Mouse (Mus musculus) intestine, postnatal 0 days (tissue): ENCODE data around the gene Usp19. TPM values are rescaled to one million over a fixed set of nuclear protein-coding genes. Genes with fewer than 3 reads are reported as not detected.

Experiments used
- ATAC-seq: fragments of 200-750 bp; cut with Nextera tagmentation; 2 replicates; pipeline ENCODE4 v1.8.0; 2017; ENCODE audit warnings: mild to moderate bottlenecking, moderate TSS enrichment, moderate library complexity
- H3K27ac ChIP-seq: fragments of 300-500 bp; sonication (generic); 2 replicates; pipeline ENCODE4 v1.5.1; 2014; ENCODE audit warnings: mild to moderate bottlenecking, low read depth, low read length, moderate library complexity
- H3K27me3 ChIP-seq: fragments of 300-500 bp; sonication (generic); replicated peaks from 2 replicates; pipeline ENCODE4 v1.6.1; 2014; ENCODE audit warnings: low read length, mixed read lengths; ENCODE audit not compliant: control insufficient read depth, insufficient read depth
- H3K36me3 ChIP-seq: fragments of 300-500 bp; sonication (generic); 2 replicates; pipeline ENCODE4 v1.6.1; 2014; ENCODE audit warnings: mild to moderate bottlenecking, moderate library complexity; ENCODE audit not compliant: control insufficient read depth, insufficient read depth
- H3K4me1 ChIP-seq: fragments of 300-500 bp; sonication (generic); replicated peaks from 2 replicates; pipeline ENCODE4 v1.6.1; 2014; ENCODE audit warnings: antibody characterized with exemption, low read length, mixed read lengths; ENCODE audit not compliant: control insufficient read depth, insufficient read depth
- H3K4me2 ChIP-seq: fragments of 300-500 bp; sonication (generic); replicated peaks from 2 replicates; pipeline ENCODE4 v1.6.1; 2014; ENCODE audit warnings: low read depth, mild to moderate bottlenecking, moderate library complexity
- H3K4me3 ChIP-seq: fragments of 300-500 bp; sonication (generic); 2 replicates; pipeline ENCODE4 v1.5.1; 2014; ENCODE audit warnings: low read depth, low read length
- H3K9ac ChIP-seq: fragments of 300-500 bp; sonication (generic); 2 replicates; pipeline ENCODE4 v1.6.1; 2014; ENCODE audit warnings: mild to moderate bottlenecking, low read depth, low read length
- H3K9me3 ChIP-seq: fragments of 300-500 bp; sonication (generic); 2 replicates; pipeline ENCODE4 v1.6.1; 2016; ENCODE audit warnings: mixed run types; ENCODE audit not compliant: control insufficient read depth
- CTCF ChIP-seq: sonication (generic); IDR thresholded peaks from 2 replicates; pipeline ENCODE4 v1.5.1; 2016; ENCODE audit warnings: low read depth, mild to moderate bottlenecking, control low read depth, antibody characterized with exemption, moderate library complexity
- WGBS: fragments of 180-500 bp; shearing (Covaris S2); extraction: QIAGEN DNeasy Blood & Tissue Kit; methylation state at CpG from one replicate; pipeline ENCODE4 v1.1.7; 2014; 5-methylcytosine and 5-hydroxymethylcytosine counted together
- polyA plus RNA-seq: library from polyadenylated mRNA; unstranded; fragments of >200 nt; fragmentation: Nextera tagmentation; extraction: Ambion mirVana; gene quantifications from 2 replicates; pipeline ENCODE4 v1.2.1, GENCODE M21; 2015

The Usp19 gene
- polyA plus RNA-seq, 1 experiment from 2014 or later = 17.2 TPM

- no peak for TF ChIP-seq CTCF
- 92% methylated on average over 7 of the region's 7 CpGs for WGBS
- no peak overlapping the region for H3K4me3 ChIP-seq
- H3K27me3 ChIP-seq = no peaks in the 10 kb centered on the region
- H3K27ac ChIP-seq = no peak overlapping the region
- H3K4me2 ChIP-seq = no peak overlapping the region
- H3K4me1 ChIP-seq = no peaks in the 10 kb centered on the region
- ATAC-seq = no peak
- no peaks in the 10 kb centered on the region for H3K9me3 ChIP-seq
- no peak overlapping the region for H3K9ac ChIP-seq
- peaks cover 87% of the 10 kb centered on the region for H3K36me3 ChIP-seq
Measured at GRCm38 (mm10) chr9:108499231-108499630, 8.8 kb downstream of the Usp19 start.

DNA sequence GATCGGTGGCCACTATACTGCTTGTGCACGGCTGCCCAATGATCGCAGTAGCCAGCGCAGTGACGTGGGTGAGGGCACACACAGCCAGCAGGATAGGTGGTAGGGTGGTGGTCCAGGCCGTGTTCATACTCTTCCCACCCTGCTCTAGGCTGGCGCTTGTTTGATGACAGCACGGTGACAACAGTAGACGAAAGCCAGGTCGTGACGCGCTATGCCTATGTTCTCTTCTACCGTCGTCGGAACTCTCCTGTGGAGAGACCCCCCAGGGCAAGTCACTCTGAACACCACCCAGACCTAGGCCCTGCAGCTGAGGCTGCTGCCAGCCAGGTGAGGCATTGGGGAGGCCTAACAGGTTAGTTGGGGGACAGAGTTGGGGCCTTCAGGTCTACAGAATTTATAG, 9.5 kb downstream of the Usp19 start:
- no peak for TF ChIP-seq CTCF
- Histone ChIP-seq H3K4me3 (no peak overlapping the region), H3K36me3 (peaks cover 80% of the 10 kb centered on the region), H3K4me2 (no peak overlapping the region), H3K9me3 (no peaks in the 10 kb centered on the region), H3K27me3 (no peaks in the 10 kb centered on the region), H3K9ac (no peak overlapping the region), H3K4me1 (no peaks in the 10 kb centered on the region), H3K27ac (no peak overlapping the region)
- ATAC-seq = no peak
- whole genome bisulfite sequencing = 94% methylated on average over 15 of the region's 15 CpGs

DNA sequence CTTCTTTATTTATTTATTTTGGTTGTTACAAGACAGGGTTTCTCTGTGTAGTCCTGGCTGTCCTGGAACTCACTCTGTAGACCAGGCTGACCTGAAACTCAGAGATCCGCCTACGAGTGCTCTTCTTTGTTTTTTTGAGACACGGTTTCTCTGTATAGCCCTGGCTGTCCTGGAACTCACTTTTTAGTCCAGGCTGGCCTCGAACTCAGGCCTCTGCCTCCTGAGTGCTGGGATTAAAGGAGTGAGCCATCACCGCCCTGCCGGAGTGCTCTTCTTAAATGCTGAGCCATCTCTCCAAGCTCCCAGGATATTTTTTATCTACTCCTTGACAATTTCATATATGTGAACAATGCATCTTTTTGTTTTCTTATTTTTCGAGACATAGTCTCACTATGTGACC, 16.5 kb downstream of the Usp19 start:
- Histone ChIP-seq H3K27me3 (no peaks in the 10 kb centered on the region), H3K9me3 (no peaks in the 10 kb centered on the region), H3K4me3 (peak overlapping the region; percentile 61; the same call in 1 of the 2 replicates), H3K27ac (peak overlapping the region; percentile 85), H3K9ac (no peak overlapping the region), H3K4me2 (peak overlapping the region; percentile 87), H3K36me3 (peaks cover 33% of the 10 kb centered on the region), H3K4me1 (0 out of 2 replicates have a peak, but pooled peaks cover 6% of the 10 kb centered on the region)
- no peak for ATAC-seq
- 83% methylated on average over 7 of the region's 7 CpGs for WGBS
- no peak for TF ChIP-seq CTCF

GRCm38 (mm10) chr9:108507619-108508434, 17.4 kb downstream of the Usp19 start, which contains the start of gene Qars:
Gene Qars, plus strand, starts transcription at chr9:108507706.
- ATAC-seq = peak; percentile 96
- Histone ChIP-seq H3K4me1 (0 out of 2 replicates have a peak, but pooled peaks cover 6% of the 10 kb centered on the region), H3K9me3 (no peaks in the 10 kb centered on the region), H3K27ac (peak within 1 kb of the TSS; percentile 85), H3K4me3 (peak within 1 kb of the TSS; percentile 61), H3K4me2 (peak within 1 kb of the TSS; percentile 87), H3K36me3 (peaks cover 40% of the 10 kb centered on the region), H3K27me3 (no peaks in the 10 kb centered on the region), H3K9ac (peak within 1 kb of the TSS; percentile 77)
- TF ChIP-seq CTCF = no peak
- 0% methylated on average over 37 of the region's 37 CpGs for WGBS

GRCm38 (mm10) chr9:108508776-108509175, 18.4 kb downstream of the Usp19 start:
- peaks cover 40% of the 10 kb centered on the region for H3K36me3 ChIP-seq
- H3K27me3 ChIP-seq = no peaks in the 10 kb centered on the region
- no peaks in the 10 kb centered on the region for H3K9me3 ChIP-seq
- no peak for TF ChIP-seq CTCF
- peak overlapping the region; percentile 77; the same call in 1 of the 2 replicates for H3K9ac ChIP-seq
- no peak for ATAC-seq
- peak overlapping the region; percentile 61 for H3K4me3 ChIP-seq
- H3K4me1 ChIP-seq = 0 out of 2 replicates have a peak, but pooled peaks cover 6% of the 10 kb centered on the region
- 87% methylated on average over 7 of the region's 7 CpGs for WGBS
- H3K27ac ChIP-seq = no peak overlapping the region
- peak overlapping the region; percentile 87 for H3K4me2 ChIP-seq

GRCm38 (mm10) chr9:108516380-108517251, 26.2 kb downstream of the Usp19 start, which contains the start of gene Qrich1:
Gene Qrich1, plus strand, starts transcription at chr9:108516806.
- Histone ChIP-seq H3K4me3 (peak within 1 kb of the TSS; percentile 93), H3K4me1 (no peaks in the 10 kb centered on the region), H3K4me2 (peak within 1 kb of the TSS; percentile 69), H3K9ac (peak within 1 kb of the TSS; percentile 99), H3K27ac (peak within 1 kb of the TSS; percentile 99), H3K36me3 (peaks cover 46% of the 10 kb centered on the region), H3K9me3 (no peaks in the 10 kb centered on the region), H3K27me3 (no peaks in the 10 kb centered on the region)
- peak; percentile 47 for TF ChIP-seq CTCF
- under 1% methylated on average over 55 of the region's 55 CpGs for WGBS
- ATAC-seq = peak; percentile 91
